Mouse (Mus musculus) right cerebral cortex, adult 18-20 months (tissue): Measurements from ENCODE around the gene Hlcs.

Experiments used
- DNase-seq: peaks from one replicate; pipeline ENCODE4 v3.0.0; 2022; ENCODE audit warnings: mixed read lengths

Hlcs gene

GRCm38 (mm10) chr16:94246058-94246784 is 67.2 kb downstream of the Hlcs start:
- no peak for DNase-seq

DNA sequence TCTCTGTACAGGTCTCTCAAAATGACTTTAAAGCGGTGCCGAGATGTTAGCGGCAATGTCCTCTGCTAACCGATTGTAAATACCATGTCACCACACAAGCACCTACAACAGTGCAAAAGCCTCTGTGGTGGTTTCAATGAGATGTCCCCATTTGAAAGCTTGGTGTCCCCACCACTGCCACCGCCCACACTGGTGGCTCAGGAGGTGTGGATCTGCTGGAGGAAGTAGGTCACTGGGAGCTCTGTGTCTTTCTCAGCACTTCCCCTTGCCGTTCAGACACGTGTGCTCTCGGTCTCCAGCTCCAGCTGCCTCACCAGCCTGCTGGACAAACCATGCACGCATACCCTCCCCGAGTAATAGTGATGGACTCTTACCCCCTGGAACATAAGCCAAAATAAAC is 72.2 kb downstream of the Hlcs start:
- DNase-seq: peak; percentile 57

- DNase-seq: no peak
Measured at GRCm38 (mm10) chr16:94240190-94240589, 73.2 kb downstream of the Hlcs start.

- no peak for DNase-seq
Measured at GRCm38 (mm10) chr16:94239567-94239966, 73.8 kb downstream of the Hlcs start.

DNA sequence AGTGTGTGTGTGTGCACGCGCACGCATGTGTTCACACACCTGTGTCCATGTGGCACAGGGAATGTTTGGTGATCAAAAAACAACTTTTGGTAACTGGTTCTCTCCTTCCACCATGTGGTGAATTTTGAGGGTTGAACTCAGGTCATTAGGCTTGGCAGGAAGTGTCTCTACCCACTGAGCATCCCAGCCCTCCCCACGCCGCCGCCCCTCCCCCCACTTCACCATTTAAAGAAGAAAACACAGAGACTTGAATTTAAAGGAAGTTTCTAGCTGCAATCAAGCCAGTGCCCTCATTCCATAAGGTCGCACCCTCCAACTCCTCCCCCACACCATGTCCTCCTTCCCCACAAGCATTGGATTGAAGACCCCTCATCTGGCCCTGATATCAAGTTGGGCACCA is 74.2 kb downstream of the Hlcs start:
- DNase-seq: no peak

GRCm38 (mm10) chr16:94237130-94237484 is 76.3 kb downstream of the Hlcs start:
- DNase-seq: no peak

DNA sequence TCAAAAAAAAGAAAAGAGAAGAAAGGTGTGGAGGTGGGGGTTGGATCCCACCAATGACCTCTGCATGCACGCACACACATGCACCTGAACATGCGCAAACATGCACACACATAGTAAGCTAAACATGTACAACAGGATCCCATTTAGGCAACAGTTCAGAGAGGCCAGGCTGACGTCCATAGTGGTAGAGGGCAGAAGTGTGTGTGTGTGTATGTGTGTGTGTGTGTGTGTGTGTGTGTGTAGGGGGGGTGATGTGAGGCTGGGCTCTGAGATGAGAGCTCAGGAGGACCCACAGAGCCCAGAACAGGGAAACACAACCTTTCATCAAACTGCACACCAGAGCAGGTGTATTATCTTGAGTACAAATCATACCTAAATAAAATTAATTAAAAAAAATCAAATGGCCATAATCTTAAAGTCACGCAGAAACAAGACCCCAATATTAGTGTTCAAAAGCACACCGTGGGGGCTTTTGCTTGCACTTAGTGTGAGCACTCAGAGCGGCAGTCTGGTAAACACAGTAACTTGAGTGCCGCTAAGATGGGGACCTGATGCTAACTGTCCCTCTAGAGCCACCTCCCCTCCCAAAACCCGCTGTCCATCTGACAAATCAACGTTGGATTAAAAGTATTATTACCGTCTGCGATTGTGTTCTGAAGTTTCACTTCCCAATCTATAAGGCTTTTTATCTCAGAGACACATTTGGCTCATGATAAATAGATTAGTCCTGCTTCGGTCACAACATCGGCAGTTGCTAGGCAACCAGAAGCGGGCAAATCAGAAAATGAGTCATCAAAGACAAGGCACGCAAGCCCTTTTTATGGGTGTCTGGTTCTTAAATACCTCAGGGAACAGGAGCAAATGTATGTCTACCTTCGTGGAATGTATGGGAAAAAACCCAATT is 76.9 kb downstream of the Hlcs start:
- peak; percentile 62 for DNase-seq

DNA sequence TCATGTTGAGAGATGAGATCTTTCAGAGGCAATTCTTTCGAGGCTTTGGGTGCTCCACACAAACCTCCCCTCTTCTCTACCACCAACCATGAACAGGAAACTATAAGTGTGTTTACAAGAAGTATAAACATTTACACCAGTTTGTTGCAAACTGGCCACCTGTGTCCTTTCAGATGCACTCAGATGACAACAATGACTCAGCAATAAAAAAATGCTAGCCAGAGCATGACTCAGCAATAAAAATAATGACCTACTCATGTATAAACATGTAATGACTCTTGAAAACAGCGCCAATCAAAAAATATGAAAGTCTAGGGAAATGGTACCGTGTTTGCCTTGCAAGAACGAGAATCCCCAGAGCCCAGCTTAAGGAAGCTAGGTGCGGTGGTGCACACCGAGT is 77.7 kb downstream of the Hlcs start:
- no peak for DNase-seq

DNA sequence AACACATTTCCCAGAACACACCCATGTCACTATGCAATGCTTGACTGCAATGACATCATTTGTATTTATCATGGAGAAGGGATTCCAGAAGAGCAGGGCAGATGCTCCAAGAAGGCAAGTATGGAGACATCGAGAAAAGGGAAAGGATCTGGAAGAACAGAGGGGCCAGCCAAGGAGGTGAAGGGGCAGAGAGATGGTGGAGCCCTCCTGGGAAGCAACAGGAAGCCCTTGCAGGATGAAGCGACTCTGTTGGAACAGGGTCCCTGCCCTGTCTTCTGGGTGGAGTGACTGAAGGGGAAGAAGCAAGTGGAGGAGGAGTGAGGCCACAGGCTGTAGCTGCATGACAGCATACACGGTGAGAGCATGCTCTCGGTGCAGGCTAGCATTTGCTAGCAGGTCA is 79.2 kb downstream of the Hlcs start:
- no peak for DNase-seq

DNA sequence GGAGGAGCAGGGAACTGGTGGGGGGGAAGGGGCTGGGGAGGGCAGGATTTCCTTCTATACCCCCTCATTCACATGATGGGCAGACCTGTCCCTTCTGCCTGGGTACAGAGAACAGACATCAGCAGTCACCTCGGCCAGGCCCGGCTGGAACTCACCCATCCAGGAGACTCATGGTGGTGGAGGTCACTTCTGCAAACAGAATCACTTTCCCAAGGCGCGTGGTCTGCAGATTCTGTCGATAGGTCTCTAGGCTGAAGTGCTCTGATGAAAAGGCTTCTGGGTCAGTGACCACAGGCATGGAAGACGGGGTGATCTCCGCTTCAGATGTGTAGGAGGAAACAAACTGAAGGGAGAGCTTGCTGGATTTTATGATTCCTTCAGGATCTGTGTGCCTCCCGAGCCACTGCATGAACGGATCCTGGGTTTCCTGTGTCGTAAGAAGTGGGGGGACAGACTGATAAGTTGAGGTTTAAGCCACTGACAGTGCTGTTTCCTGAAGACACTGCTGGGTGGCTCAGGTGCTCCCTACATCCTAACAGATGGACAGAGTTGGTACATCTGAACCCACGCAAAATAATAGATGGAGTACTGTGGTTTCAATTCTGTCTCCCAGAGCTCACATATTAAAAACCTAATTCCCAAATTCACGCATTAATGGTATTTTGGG is 82.3 kb downstream of the Hlcs start:
- DNase-seq: no peak

- DNase-seq: no peak
Measured at GRCm38 (mm10) chr16:94230499-94230898, 82.9 kb downstream of the Hlcs start.

GRCm38 (mm10) chr16:94229890-94230289 is 83.5 kb downstream of the Hlcs start:
- no peak for DNase-seq

DNA sequence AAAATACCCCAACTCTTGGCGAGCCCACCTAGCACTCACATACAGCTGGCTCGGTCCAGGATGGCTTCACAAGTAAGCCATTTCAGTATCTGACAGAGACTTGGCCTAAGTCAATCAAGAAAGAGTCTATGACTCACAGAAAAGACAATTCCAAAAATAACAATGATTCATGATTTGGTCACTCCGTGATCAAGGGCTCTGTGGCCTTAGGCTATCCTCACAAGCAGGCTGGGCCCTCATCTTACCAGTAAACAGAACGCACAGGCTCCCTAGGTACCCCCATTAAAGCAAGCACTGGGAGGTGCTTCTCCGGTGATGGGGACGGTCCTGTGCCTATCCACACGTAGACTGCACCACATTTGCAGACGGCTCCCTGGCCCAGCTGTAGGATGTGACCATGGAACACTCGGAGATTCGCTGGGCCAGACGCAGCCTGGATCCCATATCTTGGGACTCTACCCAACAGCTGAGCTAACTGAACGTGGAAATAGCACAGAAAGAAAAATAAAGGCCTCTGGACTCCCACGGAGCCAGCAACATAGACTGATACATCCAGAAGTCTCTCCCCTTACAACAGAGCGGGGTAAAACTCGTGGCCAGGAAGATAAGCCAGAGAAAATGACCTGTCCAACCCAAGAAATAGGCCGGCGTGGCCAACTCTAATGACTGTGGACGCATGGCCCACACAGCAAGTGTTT is 84.4 kb downstream of the Hlcs start:
- no peak for DNase-seq

- peak; percentile 44 for DNase-seq
Measured at GRCm38 (mm10) chr16:94227328-94228018, 85.9 kb downstream of the Hlcs start.

- no peak for DNase-seq
Measured at GRCm38 (mm10) chr16:94223363-94223720, 90.0 kb downstream of the Hlcs start.

- no peak for DNase-seq
Measured at GRCm38 (mm10) chr16:94222646-94223362, 90.6 kb downstream of the Hlcs start.

DNA sequence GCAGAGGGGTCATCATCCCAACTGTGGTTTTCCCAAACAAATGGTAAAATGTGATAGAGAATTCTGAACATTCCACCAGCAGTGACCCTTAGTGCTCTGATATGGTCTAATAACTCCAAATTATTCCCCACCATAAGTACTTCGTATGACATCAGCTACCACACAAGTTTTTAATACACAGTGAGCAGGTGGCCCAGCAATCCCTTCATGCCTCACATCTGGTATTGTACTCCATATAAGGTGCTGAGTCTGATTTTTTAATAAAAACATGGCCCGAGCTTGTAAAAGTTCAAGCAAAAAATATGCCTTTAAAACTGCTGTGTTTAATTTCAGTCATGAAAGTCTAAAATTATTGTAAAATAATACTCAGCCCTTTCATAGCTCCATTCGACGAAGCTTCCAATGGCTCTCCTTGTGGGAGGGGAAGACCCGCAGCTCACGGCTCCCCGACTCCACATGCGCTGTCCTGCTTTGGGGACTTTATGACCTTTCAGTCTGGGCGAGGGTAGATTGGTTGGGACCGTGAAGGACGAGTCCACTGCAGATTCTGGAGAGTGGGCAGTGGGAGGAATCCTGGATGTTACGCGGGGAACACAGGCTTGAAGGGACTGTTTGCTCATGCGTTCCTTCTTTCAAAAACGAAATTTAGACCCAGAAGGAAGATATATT is 102.5 kb downstream of the Hlcs start:
- no peak for DNase-seq

DNA sequence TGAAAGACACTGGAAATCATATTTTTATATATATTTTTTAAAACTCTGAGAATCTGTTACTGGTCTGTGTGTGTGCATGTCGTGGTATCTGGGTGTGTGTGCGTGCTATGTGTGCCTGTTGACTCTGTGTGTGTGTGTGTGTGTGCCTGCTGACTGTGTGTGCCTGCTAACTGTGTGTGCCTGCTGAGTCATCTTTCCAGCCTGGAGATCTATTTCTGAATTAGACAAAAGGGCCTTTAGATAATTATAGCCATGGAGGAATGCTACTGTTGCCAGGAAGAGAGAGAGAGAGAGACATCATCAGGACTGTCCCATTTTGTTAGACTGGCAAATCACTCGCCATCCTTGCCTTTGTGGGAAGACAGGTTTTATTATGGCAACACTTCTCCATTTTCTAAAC is 103.7 kb downstream of the Hlcs start:
- peak; percentile 75 for DNase-seq

GRCm38 (mm10) chr16:94208826-94209225 is 104.5 kb downstream of the Hlcs start:
- DNase-seq: peak; percentile 58

- DNase-seq: no peak
Measured at GRCm38 (mm10) chr16:94208152-94208551, 105.2 kb downstream of the Hlcs start.
